Mouse (Mus musculus) 3T3-L1 (cell line): ENCODE data around the gene Itm2b.

ENCODE experiments used
- DNase-seq: peaks from one replicate; pipeline ENCODE4 v3.0.0-alpha.2; 2015; ENCODE audit warnings: low read depth, low spot score

The Itm2b gene

GRCm38 (mm10) chr14:73369634-73370033, 15.5 kb downstream of the Itm2b start:
- no peak for DNase-seq

- no peak for DNase-seq
Measured at GRCm38 (mm10) chr14:73368966-73369365, 16.1 kb downstream of the Itm2b start.

- no peak for DNase-seq
Measured at GRCm38 (mm10) chr14:73368221-73368620, 16.9 kb downstream of the Itm2b start.

GRCm38 (mm10) chr14:73366278-73366677, 18.8 kb downstream of the Itm2b start:
- DNase-seq = no peak

- no peak for DNase-seq
Measured at GRCm38 (mm10) chr14:73363782-73364181, 21.3 kb downstream of the Itm2b start.

GRCm38 (mm10) chr14:73354700-73355099, 30.4 kb downstream of the Itm2b start:
- DNase-seq = no peak

- DNase-seq = no peak
Measured at GRCm38 (mm10) chr14:73351118-73351517, 34.0 kb downstream of the Itm2b start.

GRCm38 (mm10) chr14:73350029-73350428, 35.1 kb downstream of the Itm2b start:
- DNase-seq = no peak

- DNase-seq = no peak
Measured at GRCm38 (mm10) chr14:73349061-73349670, 35.9 kb downstream of the Itm2b start.

- DNase-seq = no peak
Measured at GRCm38 (mm10) chr14:73347302-73347701, 37.8 kb downstream of the Itm2b start.

- no peak for DNase-seq
Measured at GRCm38 (mm10) chr14:73345614-73346013, 39.5 kb downstream of the Itm2b start.

GRCm38 (mm10) chr14:73340051-73340755, 44.9 kb downstream of the Itm2b start:
- DNase-seq = no peak

- no peak for DNase-seq
Measured at GRCm38 (mm10) chr14:73339615-73340014, 45.5 kb downstream of the Itm2b start.

GRCm38 (mm10) chr14:73336316-73337080, 48.6 kb downstream of the Itm2b start:
- no peak for DNase-seq

- no peak for DNase-seq
Measured at GRCm38 (mm10) chr14:73334926-73335805, 49.9 kb downstream of the Itm2b start.

- DNase-seq = no peak
Measured at GRCm38 (mm10) chr14:73333880-73334279, 51.2 kb downstream of the Itm2b start.

- DNase-seq = no peak
Measured at GRCm38 (mm10) chr14:73331386-73331785, 53.7 kb downstream of the Itm2b start.

GRCm38 (mm10) chr14:73329871-73330270, 55.2 kb downstream of the Itm2b start:
- peak; percentile 65 for DNase-seq

GRCm38 (mm10) chr14:73326511-73326910, 58.6 kb downstream of the Itm2b start:
- no peak for DNase-seq

- peak; percentile 67 for DNase-seq
Measured at GRCm38 (mm10) chr14:73325456-73326381, 59.4 kb downstream of the Itm2b start, which contains the start of gene Rb1. TSS of gene Rb1 (minus strand) at chr14:73325822.
